Mouse (Mus musculus) cerebellum, adult 8-10 months (tissue): ENCODE data around the gene Prpf40b.
"Not testable (repeated sequence)": the region's sequence is repeated elsewhere in the genome, so short reads cannot be mapped to it uniquely, and the experiment has no call there.

Experiments
- DNase-seq: peaks from one replicate; pipeline ENCODE4 v3.0.0; 2022

Gene Prpf40b

DNA sequence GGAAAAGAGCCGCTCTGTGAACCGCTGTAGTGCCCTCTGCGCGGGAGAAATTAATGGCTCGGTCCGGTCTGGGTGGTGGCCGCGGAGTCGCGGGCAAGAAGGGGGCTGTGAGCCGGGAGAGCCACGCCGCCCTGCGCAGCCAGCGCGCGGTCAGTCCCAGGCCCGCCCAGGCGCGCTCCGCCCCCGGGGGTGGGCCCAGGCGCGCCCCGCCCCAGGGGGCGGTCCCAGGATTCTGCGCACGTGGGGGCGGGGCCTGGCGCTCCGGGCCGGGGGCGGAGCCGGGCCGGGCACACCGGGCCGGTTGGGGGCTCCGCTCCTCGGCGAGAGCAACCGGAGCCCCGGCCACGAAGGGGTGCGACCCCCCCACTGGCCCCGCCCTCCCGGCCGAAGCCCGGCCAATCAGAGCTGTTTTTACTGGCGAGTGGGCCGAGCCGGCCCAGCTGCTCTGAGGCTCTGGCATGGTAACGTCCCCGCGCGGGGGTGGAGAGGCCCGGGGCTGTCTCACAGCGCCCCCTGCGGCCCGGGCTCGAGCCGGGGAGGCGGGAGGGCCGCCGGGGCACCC is at the start of gene Prpf40b:
Gene Prpf40b (plus strand): TSS at position 275 of the 562 bp plus-strand sequence.
- DNase-seq = peak; percentile 91

DNA sequence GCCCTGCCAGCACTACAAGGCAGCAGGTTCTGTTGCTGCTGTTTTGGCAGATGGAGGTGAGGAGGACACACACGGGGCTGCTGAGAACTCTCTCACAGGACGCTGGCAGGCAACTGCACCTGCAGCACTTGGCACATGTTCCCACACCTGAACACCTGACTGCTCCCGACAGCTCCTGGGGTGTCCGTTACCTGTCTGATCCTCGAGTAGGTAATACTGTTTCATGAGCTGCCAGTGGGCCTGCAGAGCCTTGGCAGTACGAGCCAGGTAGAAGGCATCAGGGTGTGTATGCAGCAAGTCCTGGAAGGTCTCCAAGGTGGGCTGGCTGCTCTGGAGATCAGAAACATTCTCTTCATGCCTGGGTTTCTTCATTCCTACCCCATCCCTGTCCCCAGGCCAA is 48.2 kb upstream of the Prpf40b start:
- not testable (repeated sequence) for DNase-seq

- no peak for DNase-seq
These were observed 45.9 kb upstream of the Prpf40b start for GRCm38 (mm10) chr15:99248972-99249371.

GRCm38 (mm10) chr15:99249938-99250337 is 44.9 kb upstream of the Prpf40b start:
- DNase-seq = no peak

DNA sequence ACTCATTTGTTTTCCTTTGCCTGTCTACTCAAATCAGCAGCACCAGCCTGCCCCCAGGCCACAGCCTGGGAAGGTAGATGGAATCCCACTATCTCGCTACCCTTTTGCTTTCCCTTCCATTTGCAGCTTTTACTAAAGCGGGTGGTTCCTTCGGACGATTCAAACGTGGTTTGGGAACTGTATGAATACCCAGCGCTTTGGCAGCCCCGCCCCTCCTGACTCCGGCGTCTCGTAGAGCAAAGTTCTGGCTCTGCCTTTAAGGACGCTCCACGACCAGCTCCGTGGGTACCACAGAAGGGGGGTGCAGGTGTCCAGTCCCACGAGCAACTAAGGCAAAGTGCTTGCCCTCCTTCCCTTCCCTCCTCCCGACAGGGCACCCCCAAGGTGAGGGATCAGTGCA is 43.8 kb upstream of the Prpf40b start:
- DNase-seq = not testable (repeated sequence)

DNA sequence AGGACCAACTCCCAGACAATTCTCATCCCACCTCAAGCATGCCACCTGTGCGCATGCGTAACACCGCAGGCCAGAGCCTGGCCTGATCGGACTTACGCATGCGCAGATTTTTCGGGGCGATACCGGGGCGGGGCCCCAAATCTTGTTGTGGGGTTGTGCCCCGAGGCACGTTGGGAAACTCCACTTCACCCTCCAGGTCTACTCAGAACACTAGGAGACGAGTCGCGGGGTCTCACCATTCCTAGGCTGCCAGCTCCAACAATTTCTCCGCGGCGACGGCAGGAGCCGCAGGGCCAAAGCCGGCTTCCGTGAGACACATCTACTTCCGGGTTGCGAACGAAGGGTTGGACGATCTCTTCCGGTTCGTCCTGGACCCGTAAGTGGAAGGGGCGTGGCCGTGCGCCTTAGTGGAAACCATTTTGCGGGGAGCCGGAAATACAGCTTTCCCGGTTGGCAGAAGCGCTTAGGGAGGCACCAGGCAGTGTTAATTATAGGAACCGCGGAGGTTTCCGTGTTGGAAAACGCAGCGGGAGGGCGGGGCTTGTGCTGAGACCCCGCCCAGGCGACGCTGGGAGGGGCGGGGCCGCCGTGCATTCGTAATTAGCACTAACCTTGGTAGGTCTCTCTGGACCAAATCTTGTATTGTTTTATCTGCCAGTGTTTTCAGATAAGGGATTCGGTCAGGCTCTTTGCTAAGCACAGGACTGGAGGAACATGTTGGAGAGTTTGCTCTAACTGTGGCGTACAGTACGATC is 43.1 kb upstream of the Prpf40b start, which contains the start of gene Mcrs1:
Gene Mcrs1 (minus strand): TSS at position 336 of the 755 bp plus-strand sequence.
- DNase-seq = peak; percentile 99

DNA sequence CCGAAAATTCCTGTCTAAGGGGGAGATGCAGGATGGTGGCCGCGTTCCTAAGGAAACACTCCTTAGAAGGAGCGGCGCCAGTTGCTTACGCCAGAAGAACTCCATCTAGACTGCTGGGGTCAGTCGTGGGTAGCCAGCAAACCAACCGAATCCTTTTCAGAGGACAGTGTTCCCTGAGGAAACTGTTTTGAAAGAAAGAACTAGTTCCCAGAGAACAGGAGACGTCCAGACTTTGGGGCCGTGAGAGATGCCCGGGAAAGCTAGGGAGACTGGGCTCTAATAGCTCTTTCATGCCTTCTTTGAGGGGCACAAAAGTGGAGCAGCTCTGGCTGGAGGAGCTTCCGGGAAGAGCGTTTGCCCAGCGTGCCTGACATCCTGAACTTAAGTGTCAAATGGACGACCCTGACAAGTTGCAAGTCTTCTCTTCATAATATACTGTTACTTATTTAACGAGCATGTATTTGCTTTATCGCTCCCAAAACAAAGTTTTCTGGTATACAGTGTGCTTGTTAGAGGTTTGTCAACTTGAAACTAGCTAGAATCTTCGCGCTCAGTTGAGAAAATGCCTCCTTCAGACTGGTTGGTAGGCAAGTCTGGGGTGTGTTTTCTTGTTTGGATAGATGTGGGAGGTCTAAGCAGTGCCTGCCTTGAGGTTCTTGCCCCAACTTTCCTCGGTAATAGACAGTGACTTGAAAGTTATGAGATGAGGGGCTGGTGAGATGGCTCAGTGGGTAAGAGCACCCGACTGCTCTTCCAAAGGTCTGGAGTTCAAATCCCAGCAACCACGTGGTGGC is 42.3 kb upstream of the Prpf40b start:
- DNase-seq = no peak

- DNase-seq = not testable (repeated sequence)
These were observed 41.8 kb upstream of the Prpf40b start for GRCm38 (mm10) chr15:99253175-99253479.

- no peak for DNase-seq
These were observed 41.1 kb upstream of the Prpf40b start for GRCm38 (mm10) chr15:99253772-99254171.

- no peak for DNase-seq
These were observed 40.3 kb upstream of the Prpf40b start for GRCm38 (mm10) chr15:99254477-99255005.

GRCm38 (mm10) chr15:99255241-99255749 is 39.6 kb upstream of the Prpf40b start:
- no peak for DNase-seq

- DNase-seq = no peak
These were observed 35.6 kb upstream of the Prpf40b start for GRCm38 (mm10) chr15:99259167-99259729.

- no peak for DNase-seq
These were observed 35.1 kb upstream of the Prpf40b start for GRCm38 (mm10) chr15:99259730-99260252.

DNA sequence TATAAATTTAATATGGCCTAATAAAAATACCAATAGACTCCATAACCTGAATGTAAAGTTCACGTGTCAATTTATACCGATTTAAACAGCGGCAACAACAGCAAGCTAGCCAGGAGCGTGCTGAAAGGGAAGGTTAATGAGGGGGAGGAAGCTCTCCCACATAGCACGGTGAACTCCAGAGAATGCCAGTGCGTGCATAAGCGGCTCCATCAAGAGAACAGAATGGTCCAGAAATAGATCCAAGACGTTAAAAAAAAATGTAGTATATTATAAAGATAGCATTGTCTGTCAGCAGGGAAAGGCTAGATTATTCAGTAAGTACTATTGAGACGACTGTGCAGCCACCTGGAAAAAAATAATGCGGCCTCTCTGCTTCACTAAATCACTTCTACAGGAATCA is 32.2 kb upstream of the Prpf40b start:
- no peak for DNase-seq

DNA sequence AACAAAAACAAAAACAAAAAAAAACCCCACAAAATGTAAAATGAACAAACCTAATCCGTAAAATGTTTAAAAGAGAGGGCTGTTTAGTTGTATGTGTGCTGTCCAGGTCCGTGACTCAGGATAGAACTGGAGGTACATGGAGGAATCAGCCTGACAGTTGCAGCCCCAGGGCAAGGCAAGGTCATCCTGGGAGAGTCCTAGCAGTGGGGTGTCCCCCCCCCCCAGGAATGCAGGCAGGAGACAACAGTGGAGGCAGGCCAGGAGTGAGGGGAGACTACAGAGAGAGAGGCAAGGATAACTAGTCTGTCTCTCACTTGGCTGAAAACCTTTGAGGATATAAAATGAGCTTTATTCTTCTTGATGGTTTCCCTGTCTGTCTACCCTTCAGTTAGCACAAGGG is 30.5 kb upstream of the Prpf40b start:
- DNase-seq = no peak

GRCm38 (mm10) chr15:99265679-99266078 is 29.2 kb upstream of the Prpf40b start:
- peak; percentile 62 for DNase-seq

DNA sequence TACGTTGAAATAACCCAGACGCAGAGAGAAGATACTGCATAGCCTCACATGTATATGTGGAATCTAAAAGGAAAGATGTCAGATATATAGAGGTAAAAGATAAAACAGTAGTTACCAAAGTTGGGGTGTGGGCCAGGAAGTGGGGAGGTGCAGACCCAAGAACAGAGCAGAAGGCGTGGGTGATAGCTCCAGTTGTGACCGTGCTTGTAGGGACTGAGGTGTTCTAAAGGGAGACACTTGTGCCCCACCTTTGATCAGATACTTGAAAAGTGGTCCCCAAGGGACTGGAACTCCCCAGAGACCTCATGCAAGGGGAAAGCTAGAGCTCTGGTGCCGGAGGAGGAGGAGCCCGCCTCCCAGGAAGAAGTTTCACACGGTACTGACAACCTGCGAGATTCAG is 18.8 kb upstream of the Prpf40b start:
- DNase-seq = no peak

DNA sequence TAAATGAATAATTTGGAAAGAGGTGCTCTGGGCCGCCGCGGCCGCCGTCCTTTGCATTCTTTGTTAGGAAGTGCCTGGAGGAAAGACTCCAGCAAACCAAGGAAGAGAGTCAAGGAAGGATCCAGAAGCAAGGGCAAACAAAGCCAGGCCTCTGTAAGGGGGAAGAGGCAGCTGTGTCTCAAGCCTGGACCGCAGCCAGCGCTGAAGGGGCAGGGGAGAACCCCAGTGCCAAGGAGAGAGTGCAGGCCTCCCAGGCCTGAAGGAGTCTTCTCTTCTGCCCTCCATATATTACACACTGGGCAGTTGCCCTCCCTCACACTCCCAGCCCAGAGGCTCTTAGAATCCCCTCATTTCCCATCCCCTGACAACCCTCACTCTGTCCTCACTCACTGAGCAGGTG is 16.6 kb upstream of the Prpf40b start:
- no peak for DNase-seq

GRCm38 (mm10) chr15:99283456-99283855 is 11.4 kb upstream of the Prpf40b start:
- no peak for DNase-seq

- no peak for DNase-seq
These were observed 10.2 kb upstream of the Prpf40b start for GRCm38 (mm10) chr15:99284527-99285188.

GRCm38 (mm10) chr15:99285189-99285535 is 9.7 kb upstream of the Prpf40b start:
- DNase-seq = no peak

DNA sequence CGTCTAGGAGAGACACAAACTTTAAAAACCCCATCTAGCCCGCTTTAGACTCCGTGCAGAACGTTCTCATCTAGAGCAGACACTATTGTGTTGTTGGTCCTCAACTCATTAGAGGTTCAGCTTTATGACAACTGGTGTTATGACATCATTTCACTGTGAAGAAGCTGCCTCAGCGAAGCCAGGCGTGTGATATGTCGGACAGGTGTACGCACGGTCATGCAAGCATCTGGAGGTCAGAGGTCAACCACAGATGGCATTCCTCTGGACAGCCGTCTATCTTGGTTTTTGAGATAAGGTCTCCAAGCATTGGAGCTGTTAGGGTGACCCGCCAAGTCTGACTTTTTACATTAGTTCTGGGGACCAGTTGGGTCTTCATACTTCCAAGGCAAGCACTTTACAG is 4.3 kb upstream of the Prpf40b start:
- DNase-seq = no peak
